Mouse (Mus musculus): ENCODE data around the gene Igfals. TPM values are rescaled to one million over a fixed set of nuclear protein-coding genes. Genes with fewer than 3 reads are reported as not detected.

The Igfals gene
- polyA plus RNA-seq, 1 experiment from 2014 or later, result 0.09 TPM

DNA sequence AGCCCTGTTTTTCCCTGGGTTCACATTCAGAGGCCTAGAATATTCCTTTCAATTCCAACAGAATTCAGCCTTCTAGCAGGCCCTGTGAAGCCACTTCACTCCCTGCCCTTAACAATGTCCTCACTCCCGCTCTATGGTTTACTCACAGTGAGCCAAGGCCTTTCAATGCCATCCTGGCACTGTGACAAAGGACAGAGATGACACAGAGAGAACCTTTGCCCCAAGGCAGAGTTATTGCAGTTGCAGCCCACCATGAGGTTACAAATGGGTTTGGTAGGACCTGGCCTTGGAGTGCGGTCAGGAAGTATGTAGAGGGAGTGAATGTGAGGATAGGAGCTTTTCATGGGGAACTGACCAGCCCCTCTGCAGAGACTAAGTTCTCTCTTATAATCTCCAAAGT, 41.8 kb downstream of the Igfals start:
- DNase-seq (ENCODE audit: low spot score) (no peak), ATAC-seq (ENCODE audit: low FRiP score) (no peak)
- H3K4me2 ChIP-seq (replicated peaks), result no peak overlapping the region
- 98% methylated on average over 2 of the region's 2 CpGs for WGBS
- H3K27me3 ChIP-seq (ENCODE audit: control insufficient read depth, insufficient read depth, low read length), result no peaks in the 10 kb centered on the region
- no peak overlapping the region for H3K27ac ChIP-seq
- no peaks in the 10 kb centered on the region for H3K4me1 ChIP-seq (replicated peaks; ENCODE audit: control insufficient read depth, insufficient read depth, low read length)
- H3K4me3 ChIP-seq (replicated peaks; ENCODE audit: low read length), result no peak overlapping the region
- H3K9me3 ChIP-seq (ENCODE audit: control insufficient read depth, low read length), result no peaks in the 10 kb centered on the region
- H3K36me3 ChIP-seq (replicated peaks; ENCODE audit: control insufficient read depth, insufficient read depth), result peaks cover 100% of the 10 kb centered on the region
- H3K9ac ChIP-seq, result no peak overlapping the region

- Histone ChIP-seq H3K36me3 (replicated peaks; ENCODE audit: control insufficient read depth, insufficient read depth) (peaks cover 100% of the 10 kb centered on the region), H3K9ac (no peak overlapping the region), H3K27me3 (ENCODE audit: control insufficient read depth, insufficient read depth, low read length) (no peaks in the 10 kb centered on the region), H3K27ac (no peak overlapping the region), H3K4me3 (replicated peaks; ENCODE audit: low read length) (no peak overlapping the region), H3K4me1 (replicated peaks; ENCODE audit: control insufficient read depth, insufficient read depth, low read length) (no peaks in the 10 kb centered on the region), H3K4me2 (replicated peaks) (no peak overlapping the region), H3K9me3 (ENCODE audit: control insufficient read depth, low read length) (no peaks in the 10 kb centered on the region)
- DNase-seq (ENCODE audit: low spot score) (no peak), ATAC-seq (ENCODE audit: low FRiP score) (no peak)
Measured at GRCm38 (mm10) chr17:24913984-24914383, 48.2 kb downstream of the Igfals start.

- ATAC-seq (ENCODE audit: low FRiP score) (no peak), DNase-seq (ENCODE audit: low spot score) (no peak)
- Histone ChIP-seq H3K9me3 (ENCODE audit: control insufficient read depth, low read length) (no peaks in the 10 kb centered on the region), H3K9ac (no peak overlapping the region), H3K4me1 (replicated peaks; ENCODE audit: control insufficient read depth, insufficient read depth, low read length) (no peaks in the 10 kb centered on the region), H3K4me2 (replicated peaks) (no peak overlapping the region), H3K27me3 (ENCODE audit: control insufficient read depth, insufficient read depth, low read length) (no peaks in the 10 kb centered on the region), H3K36me3 (replicated peaks; ENCODE audit: control insufficient read depth, insufficient read depth) (peaks cover 96% of the 10 kb centered on the region), H3K4me3 (replicated peaks; ENCODE audit: low read length) (no peak overlapping the region), H3K27ac (no peak overlapping the region)
- WGBS, result 100% methylated on average over 1 of the region's 1 CpGs
Measured at GRCm38 (mm10) chr17:24923246-24923645, 57.4 kb downstream of the Igfals start.

DNA sequence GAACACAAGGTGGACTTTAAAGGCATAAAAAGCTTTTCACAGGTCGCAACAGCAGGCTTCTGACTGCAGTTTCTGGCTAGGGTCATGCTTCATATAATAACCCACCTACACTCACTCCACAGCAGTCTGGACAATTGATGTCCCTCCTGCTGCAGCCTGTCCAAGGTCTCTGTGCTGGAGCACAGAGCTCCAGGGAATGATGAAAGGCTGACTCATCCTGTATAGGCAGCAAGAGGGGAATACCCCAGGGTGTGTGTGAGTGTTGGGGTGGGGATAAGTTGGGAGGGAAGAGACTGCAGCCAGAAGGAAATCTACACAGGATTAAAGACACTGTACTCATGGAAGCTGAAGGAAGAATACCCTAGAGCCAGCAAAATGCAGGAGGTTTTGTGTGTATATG, 63.7 kb downstream of the Igfals start:
- 84% methylated on average over 1 of the region's 1 CpGs for WGBS
- H3K27me3 ChIP-seq (ENCODE audit: control insufficient read depth, insufficient read depth, low read length), result no peaks in the 10 kb centered on the region
- no peak overlapping the region for H3K4me2 ChIP-seq (replicated peaks)
- no peak overlapping the region for H3K27ac ChIP-seq
- DNase-seq (ENCODE audit: low spot score) (no peak), ATAC-seq (ENCODE audit: low FRiP score) (no peak)
- no peaks in the 10 kb centered on the region for H3K4me1 ChIP-seq (replicated peaks; ENCODE audit: control insufficient read depth, insufficient read depth, low read length)
- H3K9ac ChIP-seq, result no peak overlapping the region
- H3K36me3 ChIP-seq (replicated peaks; ENCODE audit: control insufficient read depth, insufficient read depth), result peaks cover 57% of the 10 kb centered on the region
- H3K4me3 ChIP-seq (replicated peaks; ENCODE audit: low read length), result no peak overlapping the region
- H3K9me3 ChIP-seq (ENCODE audit: control insufficient read depth, low read length), result no peaks in the 10 kb centered on the region

Other genes starting within 250 kb of the Igfals start
- 74.7 and 76.7 TPM in 2 replicates for gene Tsc2, start 233.4 kb upstream of the Igfals start, polyA plus RNA-seq (2014; fragmentation: Nextera tagmentation; extraction: Ambion mirVana)
- 7.8 and 8.2 TPM in 2 replicates for gene Nthl1, start 233.3 kb upstream of the Igfals start, polyA plus RNA-seq (2014; fragmentation: Nextera tagmentation; extraction: Ambion mirVana)
- 53.5 and 56.9 TPM in 2 replicates for gene Slc9a3r2, start 215.7 kb upstream of the Igfals start, polyA plus RNA-seq (2014; fragmentation: Nextera tagmentation; extraction: Ambion mirVana)
- gene Npw, start 207.5 kb upstream of the Igfals start, polyA plus RNA-seq (2014; fragmentation: Nextera tagmentation; extraction: Ambion mirVana), result 0.83 TPM in 1 of 2 replicates, not detected in the other
- gene Zfp598, start 196.3 kb upstream of the Igfals start, polyA plus RNA-seq (2014; fragmentation: Nextera tagmentation; extraction: Ambion mirVana), result 22.8 and 25.6 TPM in 2 replicates
- gene Syngr3, start 176.0 kb upstream of the Igfals start, polyA plus RNA-seq (2014; fragmentation: Nextera tagmentation; extraction: Ambion mirVana), result 178 and 220 TPM in 2 replicates
- gene Gfer, start 169.8 kb upstream of the Igfals start, polyA plus RNA-seq (2014; fragmentation: Nextera tagmentation; extraction: Ambion mirVana), result 35.2 and 43.4 TPM in 2 replicates
- gene Noxo1, start 169.8 kb upstream of the Igfals start, polyA plus RNA-seq (2014; fragmentation: Nextera tagmentation; extraction: Ambion mirVana), result 1.9 and 2.4 TPM in 2 replicates
- gene Tbl3, start 158.3 kb upstream of the Igfals start, polyA plus RNA-seq (2014; fragmentation: Nextera tagmentation; extraction: Ambion mirVana), result 58.3 and 64.3 TPM in 2 replicates
- gene Rnf151, start 147.9 kb upstream of the Igfals start, polyA plus RNA-seq (2014; fragmentation: Nextera tagmentation; extraction: Ambion mirVana), result not detected in 2 replicates
- 800 and 838 TPM in 2 replicates for gene Rps2, start 147.9 kb upstream of the Igfals start, polyA plus RNA-seq (2014; fragmentation: Nextera tagmentation; extraction: Ambion mirVana)
- gene Ndufb10, start 141.5 kb upstream of the Igfals start, polyA plus RNA-seq (2014; fragmentation: Nextera tagmentation; extraction: Ambion mirVana), result 308 and 347 TPM in 2 replicates
- 0.25 TPM in 1 of 2 replicates, not detected in the other for gene Rpl3l, start 138.2 kb upstream of the Igfals start, polyA plus RNA-seq (2014; fragmentation: Nextera tagmentation; extraction: Ambion mirVana)
- gene Msrb1, start 129.4 kb upstream of the Igfals start, polyA plus RNA-seq (2014; fragmentation: Nextera tagmentation; extraction: Ambion mirVana), result 20.5 and 22.4 TPM in 2 replicates
- 0.36 TPM in 1 of 2 replicates, not detected in the other for gene Hs3st6, start 113.0 kb upstream of the Igfals start, polyA plus RNA-seq (2014; fragmentation: Nextera tagmentation; extraction: Ambion mirVana)
- not detected in 2 replicates for gene Meiob, start 61.7 kb upstream of the Igfals start, polyA plus RNA-seq (2014; fragmentation: Nextera tagmentation; extraction: Ambion mirVana)
- 71.5 and 73.0 TPM in 2 replicates for gene Hagh, start 25.9 kb upstream of the Igfals start, polyA plus RNA-seq (2014; fragmentation: Nextera tagmentation; extraction: Ambion mirVana)
- gene Fahd1, start 15.6 kb upstream of the Igfals start, polyA plus RNA-seq (2014; fragmentation: Nextera tagmentation; extraction: Ambion mirVana), result 22.4 and 23.3 TPM in 2 replicates
- gene Nubp2, start 20.4 kb downstream of the Igfals start, polyA plus RNA-seq (2014; fragmentation: Nextera tagmentation; extraction: Ambion mirVana), result 67.4 and 72.8 TPM in 2 replicates
- 75.0 and 82.0 TPM in 2 replicates for gene Spsb3, start 20.6 kb downstream of the Igfals start, polyA plus RNA-seq (2014; fragmentation: Nextera tagmentation; extraction: Ambion mirVana)
- gene Eme2, start 29.1 kb downstream of the Igfals start, polyA plus RNA-seq (2014; fragmentation: Nextera tagmentation; extraction: Ambion mirVana), result 22.7 and 23.7 TPM in 2 replicates
- gene Mrps34, start 29.1 kb downstream of the Igfals start, polyA plus RNA-seq (2014; fragmentation: Nextera tagmentation; extraction: Ambion mirVana), result 72.9 and 82.6 TPM in 2 replicates
- gene Nme3, start 30.5 kb downstream of the Igfals start, polyA plus RNA-seq (2014; fragmentation: Nextera tagmentation; extraction: Ambion mirVana), result 85.6 and 95.8 TPM in 2 replicates
- gene Mapk8ip3, start 71.0 kb downstream of the Igfals start, polyA plus RNA-seq (2014; fragmentation: Nextera tagmentation; extraction: Ambion mirVana), result 86.0 and 90.1 TPM in 2 replicates
- 58.2 and 60.6 TPM in 2 replicates for gene Jpt2, start 94.7 kb downstream of the Igfals start, polyA plus RNA-seq (2014; fragmentation: Nextera tagmentation; extraction: Ambion mirVana)
- 8.0 and 8.1 TPM in 2 replicates for gene Cramp1l, start 149.8 kb downstream of the Igfals start, polyA plus RNA-seq (2014; fragmentation: Nextera tagmentation; extraction: Ambion mirVana)
- gene Ift140, start 150.1 kb downstream of the Igfals start, polyA plus RNA-seq (2014; fragmentation: Nextera tagmentation; extraction: Ambion mirVana), result 15.9 and 20.9 TPM in 2 replicates
- 11.3 and 12.4 TPM in 2 replicates for gene Tmem204, start 217.6 kb downstream of the Igfals start, polyA plus RNA-seq (2014; fragmentation: Nextera tagmentation; extraction: Ambion mirVana)
- 39.8 and 41.7 TPM in 2 replicates for gene Telo2, start 250.0 kb downstream of the Igfals start, polyA plus RNA-seq (2014; fragmentation: Nextera tagmentation; extraction: Ambion mirVana)

Data from hindbrain, embryonic 14.5 days (tissue).